ENCODE assay signal across 8 mouse cellular contexts in genomic region chr5:64802143-64802542, GRCm38 (mm10). TPM values are rescaled to one million over a fixed set of nuclear protein-coding genes. Genes with fewer than 3 reads are reported as not detected.
A peak's percentile ranks its signal among the peaks of the same experiment; 100 is the strongest.
DNase-seq lines count a peak whose midpoint lies in the region; ATAC-seq and TF ChIP-seq lines count a peak whose summit lies in the region.

No protein-coding gene starts in this region.

- peak overlapping the region; percentile 92 for H3K4me3 ChIP-seq in kidney, embryonic 15.5 days (replicated peaks)
- peak overlapping the region; percentile 99 for H3K4me3 ChIP-seq in cortical plate, adult 2 months (ENCODE audit: insufficient read depth, low read length)
- H3K4me3 ChIP-seq in hindbrain, embryonic 15.5 days: peak overlapping the region; percentile 93
- peak overlapping the region; percentile 82 for H3K4me3 ChIP-seq in midbrain, embryonic 14.5 days (replicated peaks; ENCODE audit: low read depth, low read length)

- no peak for TF ChIP-seq CTCF in cortical plate, adult 2 months (IDR thresholded peaks at IDR 0.05; ENCODE audit: extremely low read depth, insufficient read depth, low read length)

- H3K9ac ChIP-seq in kidney, embryonic 15.5 days: peak overlapping the region; percentile 97
- H3K9ac ChIP-seq in hindbrain, embryonic 15.5 days: peak overlapping the region; percentile 81
- peak overlapping the region; percentile 84 for H3K9ac ChIP-seq in midbrain, embryonic 14.5 days (replicated peaks; ENCODE audit: low read length)

- peak overlapping the region; percentile 99 for H3K27ac ChIP-seq in kidney, embryonic 15.5 days
- peak overlapping the region; percentile 95 for H3K27ac ChIP-seq in cortical plate, adult 2 months (ENCODE audit: insufficient read depth, low read length)
- peak overlapping the region; percentile 94 for H3K27ac ChIP-seq in hindbrain, embryonic 15.5 days (replicated peaks)
- peak overlapping the region; percentile 92 for H3K27ac ChIP-seq in midbrain, embryonic 14.5 days (replicated peaks; ENCODE audit: low read depth, low read length)

- no peak for ATAC-seq in kidney, embryonic 15.5 days (replicated peaks; ENCODE audit: low FRiP score)
- no peak for ATAC-seq in hindbrain, embryonic 15.5 days (ENCODE audit: low FRiP score, low read depth)
- no peak for ATAC-seq in midbrain, embryonic 14.5 days (ENCODE audit: low FRiP score, low TSS enrichment)

- H3K4me2 ChIP-seq in kidney, embryonic 15.5 days: peak overlapping the region; percentile 82
- H3K4me2 ChIP-seq in hindbrain, embryonic 15.5 days: peak overlapping the region; percentile 62
- peak overlapping the region; percentile 80 for H3K4me2 ChIP-seq in midbrain, embryonic 14.5 days (ENCODE audit: low read length)

- H3K4me1 ChIP-seq in kidney, embryonic 15.5 days: peaks cover 28% of the 10 kb centered on the region
- H3K4me1 ChIP-seq in cortical plate, adult 2 months (ENCODE audit: control insufficient read depth, insufficient read depth, low read length): peaks cover 2% of the 10 kb centered on the region; the same call in 1 of the 2 replicates
- H3K4me1 ChIP-seq in hindbrain, embryonic 15.5 days (replicated peaks): peaks cover 23% of the 10 kb centered on the region
- H3K4me1 ChIP-seq in midbrain, embryonic 14.5 days (ENCODE audit: control insufficient read depth, insufficient read depth, low read length): peaks cover 16% of the 10 kb centered on the region

- no peak for DNase-seq in kidney, adult 8-10 months
- no peak for DNase-seq in midbrain, embryonic 14.5 days
- no peak for DNase-seq in thymus, postnatal 36 days
- no peak for DNase-seq in gastrocnemius, postnatal 4 days (ENCODE audit: low spot score in 2 of 2)
- DNase-seq in frontal cortex, postnatal 25 days (ENCODE audit: low spot score in 2 of 2): no peak

- H3K36me3 ChIP-seq in kidney, embryonic 15.5 days: 0 out of 2 replicates have a peak, but pooled peaks cover 3% of the 10 kb centered on the region
- no peaks in the 10 kb centered on the region for H3K36me3 ChIP-seq in hindbrain, embryonic 15.5 days
- no peaks in the 10 kb centered on the region for H3K36me3 ChIP-seq in midbrain, embryonic 14.5 days (ENCODE audit: control insufficient read depth, insufficient read depth, low read length)

- 7% methylated on average over 8 of the region's 8 CpGs for WGBS in kidney, embryonic 15.5 days
- WGBS in hindbrain, embryonic 15.5 days: 8% methylated on average over 8 of the region's 8 CpGs
- WGBS in midbrain, embryonic 14.5 days: 5% methylated on average over 8 of the region's 8 CpGs

- TF ChIP-seq POLR2A in cortical plate, adult 2 months (IDR thresholded peaks at IDR 0.05; ENCODE audit: extremely low read depth, insufficient read depth, low read length): no peak

- no peaks in the 10 kb centered on the region for H3K9me3 ChIP-seq in kidney, embryonic 15.5 days (replicated peaks)
- H3K9me3 ChIP-seq in hindbrain, embryonic 15.5 days: no peaks in the 10 kb centered on the region
- peaks cover 4% of the 10 kb centered on the region; the same call in 1 of the 2 replicates for H3K9me3 ChIP-seq in midbrain, embryonic 14.5 days (ENCODE audit: control insufficient read depth, low read length)

- no peaks in the 10 kb centered on the region for H3K27me3 ChIP-seq in kidney, embryonic 15.5 days
- no peaks in the 10 kb centered on the region for H3K27me3 ChIP-seq in hindbrain, embryonic 15.5 days
- no peaks in the 10 kb centered on the region for H3K27me3 ChIP-seq in midbrain, embryonic 14.5 days (ENCODE audit: control insufficient read depth, insufficient read depth, low read length)

RNA-seq across cellular contexts. Expression of gene Klf3, which starts 1.0 kb away (rescaled TPM):
- polyA plus RNA-seq in kidney, embryonic 15.5 days (2015; fragmentation: Nextera tagmentation; extraction: Ambion mirVana): 62.2 and 63.6 TPM in 2 replicates
- 18.7 TPM in 2 replicates for polyA plus RNA-seq in cortical plate, adult 2 months (2012; rRNA removed)
- polyA plus RNA-seq in hindbrain, embryonic 15.5 days (2015; fragmentation: Nextera tagmentation; extraction: Ambion mirVana): 28.9 and 30.3 TPM in 2 replicates
- polyA plus RNA-seq in midbrain, embryonic 14.5 days (2014; fragmentation: Nextera tagmentation; extraction: Ambion mirVana): 19.2 and 25.3 TPM in 2 replicates
- 10 to 100 TPM; 50.3 to 59.1 TPM for total RNA-seq in gastrocnemius, postnatal 4 days (2021)
